8 mouse cellular contexts compared by ENCODE assay signal in genomic region chr7:80026118-80026989, GRCm38 (mm10). TPM values are rescaled to one million over a fixed set of nuclear protein-coding genes. Genes with fewer than 3 reads are reported as not detected.
DNase-seq lines count a peak whose midpoint lies in the region; ATAC-seq lines count a peak whose summit lies in the region.

No protein-coding gene starts in this region.

- H3K4me1 ChIP-seq in erythroblast, embryonic 14.5 days (ENCODE audit: control insufficient read depth) = peaks cover 30% of the 10 kb centered on the region
- peaks cover 19% of the 10 kb centered on the region; the same call in 1 of the 2 replicates for H3K4me1 ChIP-seq in forebrain, embryonic 14.5 days (ENCODE audit: control insufficient read depth, insufficient read depth, low read length)
- H3K4me1 ChIP-seq in hindbrain, embryonic 13.5 days (replicated peaks) = peaks cover 46% of the 10 kb centered on the region
- peaks cover 57% of the 10 kb centered on the region for H3K4me1 ChIP-seq in midbrain, embryonic 10.5 days

- peak overlapping the region; percentile 94 for H3K4me2 ChIP-seq in forebrain, embryonic 14.5 days (ENCODE audit: low read length)
- peak overlapping the region; percentile 96 for H3K4me2 ChIP-seq in hindbrain, embryonic 13.5 days

- peak overlapping the region; percentile 95 for H3K9ac ChIP-seq in forebrain, embryonic 14.5 days (ENCODE audit: low read length)
- peak overlapping the region; percentile 94 for H3K9ac ChIP-seq in hindbrain, embryonic 13.5 days

- DNase-seq in brain, adult 2 months (ENCODE audit: low read depth, low spot score) = peak; percentile 88
- DNase-seq in forebrain, embryonic 14.5 days (ENCODE audit: low spot score) = peak; percentile 85
- peak; percentile 55 to 59 for DNase-seq in left cerebral cortex, postnatal 25 days (ENCODE audit: low spot score in 2 of 2)
- peak; percentile 72 for DNase-seq in midbrain, embryonic 10.5 days (ENCODE audit: low spot score)
- peak; percentile 77 for DNase-seq in splenic B cell, adult 2 months (ENCODE audit: low read depth, low spot score)

- no peaks in the 10 kb centered on the region for H3K36me3 ChIP-seq in erythroblast, embryonic 14.5 days (ENCODE audit: control insufficient read depth)
- no peaks in the 10 kb centered on the region for H3K36me3 ChIP-seq in forebrain, embryonic 14.5 days (ENCODE audit: control insufficient read depth, insufficient read depth, low read length)
- no peaks in the 10 kb centered on the region for H3K36me3 ChIP-seq in hindbrain, embryonic 13.5 days
- H3K36me3 ChIP-seq in midbrain, embryonic 10.5 days = peaks cover 22% of the 10 kb centered on the region
- H3K36me3 ChIP-seq in splenic B cell, adult 2 months (ENCODE audit: control insufficient read depth, insufficient read depth, low read length, poor library complexity, severe bottlenecking) = no peaks in the 10 kb centered on the region

- peaks cover 51% of the 10 kb centered on the region for H3K27me3 ChIP-seq in erythroblast, embryonic 14.5 days (ENCODE audit: control insufficient read depth)
- no peaks in the 10 kb centered on the region for H3K27me3 ChIP-seq in forebrain, embryonic 14.5 days (replicated peaks; ENCODE audit: control insufficient read depth, insufficient read depth, low read length)
- no peaks in the 10 kb centered on the region for H3K27me3 ChIP-seq in hindbrain, embryonic 13.5 days
- no peaks in the 10 kb centered on the region for H3K27me3 ChIP-seq in midbrain, embryonic 10.5 days (ENCODE audit: low read depth, poor library complexity, severe bottlenecking)
- no peaks in the 10 kb centered on the region for H3K27me3 ChIP-seq in splenic B cell, adult 2 months (ENCODE audit: control insufficient read depth, insufficient read depth, low read length, poor library complexity, severe bottlenecking)

- H3K4me3 ChIP-seq in erythroblast, embryonic 14.5 days (replicated peaks) = peak overlapping the region; percentile 75
- H3K4me3 ChIP-seq in forebrain, embryonic 14.5 days (ENCODE audit: low read depth, low read length) = peak overlapping the region; percentile 85
- H3K4me3 ChIP-seq in hindbrain, embryonic 13.5 days = peak overlapping the region; percentile 85
- H3K4me3 ChIP-seq in midbrain, embryonic 10.5 days = peak overlapping the region; percentile 95

- H3K27ac ChIP-seq in forebrain, embryonic 14.5 days (ENCODE audit: low read depth, low read length) = peak overlapping the region; percentile 98
- H3K27ac ChIP-seq in hindbrain, embryonic 13.5 days = peak overlapping the region; percentile 96
- H3K27ac ChIP-seq in midbrain, embryonic 10.5 days (replicated peaks) = peak overlapping the region; percentile 99

- WGBS in forebrain, embryonic 14.5 days = 1% methylated on average over 39 of the region's 59 CpGs
- 0% methylated on average over 13 of the region's 59 CpGs for WGBS in hindbrain, embryonic 13.5 days
- WGBS in midbrain, embryonic 10.5 days = under 1% methylated on average over 49 of the region's 59 CpGs

- no peaks in the 10 kb centered on the region for H3K9me3 ChIP-seq in erythroblast, embryonic 14.5 days (ENCODE audit: control insufficient read depth, low read length)
- H3K9me3 ChIP-seq in forebrain, embryonic 14.5 days (replicated peaks; ENCODE audit: control insufficient read depth, low read length) = no peaks in the 10 kb centered on the region
- no peaks in the 10 kb centered on the region for H3K9me3 ChIP-seq in hindbrain, embryonic 13.5 days
- no peaks in the 10 kb centered on the region for H3K9me3 ChIP-seq in midbrain, embryonic 10.5 days (replicated peaks)

- intact Hi-C loops in left cerebral cortex, postnatal 25 days (cut with DNase I) = loop anchor here (2.0 to 5.0 kb wide), 3 partner anchors 88 to 104 kb away; partner anchors contain the start of genes Ap3s2, Arpin and Idh2

- ATAC-seq in erythroblast, adult 5-6 weeks (replicated peaks; ENCODE audit: low FRiP score, poor library complexity, severe bottlenecking) = no peak
- ATAC-seq in forebrain, embryonic 14.5 days = peak; percentile 60
- peak; percentile 67 for ATAC-seq in hindbrain, embryonic 13.5 days (ENCODE audit: low FRiP score)

RNA-seq across cellular contexts. Expression of gene Zfp710, which starts 1.7 kb away (rescaled TPM):
- polyA plus RNA-seq in erythroblast, embryonic 14.5 days (2012) = 0.20 and 0.27 TPM in 2 replicates
- total RNA-seq in erythroblast, adult 5-6 weeks (2015; ENCODE audit: low replicate concordance) = 6.9 and 8.8 TPM in 2 replicates
- total RNA-seq in erythroblast, adult 5-6 weeks (2017; ENCODE audit: low replicate concordance) = 5.1 and 6.0 TPM in 2 replicates
- 17.6 and 18.3 TPM in 2 replicates for polyA plus RNA-seq in forebrain, embryonic 14.5 days (2014; fragmentation: Nextera tagmentation; extraction: Ambion mirVana)
- polyA plus RNA-seq in hindbrain, embryonic 13.5 days (2015; fragmentation: Nextera tagmentation; extraction: Ambion mirVana) = 18.3 and 18.5 TPM in 2 replicates
- total RNA-seq in left cerebral cortex, postnatal 25 days (2021) = 10 to 100 TPM; 19.6 to 21.2 TPM
- polyA plus RNA-seq in midbrain, embryonic 10.5 days (2016; fragmentation: Nextera tagmentation; extraction: Ambion mirVana) = 32.7 and 34.2 TPM in 2 replicates

Comparison
In these comparisons a context has a peak if more than half of its experiments do, and no peak if none do; other contexts are left out.
1. RNA of gene Zfp710, which starts 1.7 kb away (polyA plus RNA-seq): 32.7 to 34.2 TPM in midbrain, embryonic 10.5 days, 18.3 to 18.5 TPM in hindbrain, embryonic 13.5 days and 17.6 to 18.3 TPM in forebrain, embryonic 14.5 days; 0.20 to 0.27 TPM in erythroblast, embryonic 14.5 days; every median in the first group is over 10 times any median in the second.
2. Peak in every context shown above with its lines, with median percentiles within 50 percentile points of each other: H3K4me3 ChIP-seq, DNase-seq and H3K27ac ChIP-seq.